Comparison of ENCODE assay signal across 8 mouse cellular contexts in genomic region chr2:18064941-18065707, GRCm38 (mm10). TPM values are rescaled to one million over a fixed set of nuclear protein-coding genes. Genes with fewer than 3 reads are reported as not detected.
DNase-seq lines count a peak whose midpoint lies in the region; ATAC-seq and TF ChIP-seq lines count a peak whose summit lies in the region.

No protein-coding gene starts in this region.

- no peaks in the 10 kb centered on the region for H3K27me3 ChIP-seq in hindbrain, postnatal 0 days (ENCODE audit: insufficient read depth, low read length)
- H3K27me3 ChIP-seq in megakaryocyte, embryonic 14.5 days (replicated peaks) = no peaks in the 10 kb centered on the region

- TF ChIP-seq CTCF in hindbrain, postnatal 0 days (IDR thresholded peaks at IDR 0.05; ENCODE audit: low read depth) = no peak

- H3K4me1 ChIP-seq in hindbrain, postnatal 0 days (ENCODE audit: insufficient read depth, low read length) = no peaks in the 10 kb centered on the region
- peaks cover 34% of the 10 kb centered on the region for H3K4me1 ChIP-seq in megakaryocyte, embryonic 14.5 days

- peak overlapping the region; percentile 79 for H3K4me3 ChIP-seq in hindbrain, postnatal 0 days (ENCODE audit: low read length)
- H3K4me3 ChIP-seq in megakaryocyte, embryonic 14.5 days (replicated peaks) = peak overlapping the region; percentile 92

- 0% methylated on average over 52 of the region's 85 CpGs for WGBS in hindbrain, postnatal 0 days

- DNase-seq in ZHBTc4 (ENCODE audit: low read depth, low spot score) = peak; percentile 94
- peak; percentile 44 to 72 for DNase-seq in cerebellum, postnatal 4 days (ENCODE audit: low spot score in 2 of 2)
- peak; percentile 54 to 69 for DNase-seq in gastrocnemius, adult 8-10 months (ENCODE audit: low spot score in 2 of 2)
- DNase-seq in hindbrain, postnatal 0 days (ENCODE audit: low spot score) = peak; percentile 77
- DNase-seq in left cerebral cortex, postnatal 10 days (ENCODE audit: extremely low spot score in 1 of 2, low spot score in 2 of 2) = peak; percentile 53 to 88
- peak; percentile 62 for DNase-seq in right cerebral cortex, postnatal 25 days
- DNase-seq in urinary bladder, postnatal 36 days (ENCODE audit: low spot score in 2 of 2) = peak; percentile 68 to 72

- H3K36me3 ChIP-seq in hindbrain, postnatal 0 days (ENCODE audit: insufficient read depth, low read length) = 0 out of 2 replicates have a peak, but pooled peaks cover 5% of the 10 kb centered on the region
- H3K36me3 ChIP-seq in megakaryocyte, embryonic 14.5 days (replicated peaks; ENCODE audit: low read length) = peaks cover 28% of the 10 kb centered on the region

- peak overlapping the region; percentile 80 for H3K4me2 ChIP-seq in hindbrain, postnatal 0 days (ENCODE audit: low read depth, low read length)

- no peaks in the 10 kb centered on the region for H3K9me3 ChIP-seq in hindbrain, postnatal 0 days (ENCODE audit: low read length)
- no peaks in the 10 kb centered on the region for H3K9me3 ChIP-seq in megakaryocyte, embryonic 14.5 days

- peak overlapping the region; percentile 86 for H3K9ac ChIP-seq in hindbrain, postnatal 0 days (replicated peaks; ENCODE audit: low read length)

- intact Hi-C loops in left cerebral cortex, postnatal 10 days (cut with DNase I) = no loop called here

- H3K27ac ChIP-seq in hindbrain, postnatal 0 days = peak overlapping the region; percentile 98

- peak; percentile 76 for ATAC-seq in hindbrain, postnatal 0 days

RNA-seq across cellular contexts. Expression of gene Mllt10, which starts 10.1 kb away (rescaled TPM):
- total RNA-seq in gastrocnemius, adult 8-10 months (2022) = 10 to 100 TPM; 17.3 to 22.4 (median 20.5) TPM
- total RNA-seq in hindbrain, postnatal 0 days (2014; rRNA removed) = 20.1 and 25.6 TPM in 2 replicates
- polyA plus RNA-seq in hindbrain, postnatal 0 days (2015; fragmentation: Nextera tagmentation; extraction: Ambion mirVana) = 30.0 and 34.6 TPM in 2 replicates
- total RNA-seq in left cerebral cortex, postnatal 10 days (2021) = 10 to 100 TPM; 40.2 to 41.9 TPM
- 5.1 and 28.3 TPM in 2 replicates for polyA plus RNA-seq in megakaryocyte, embryonic 14.5 days (2012; ENCODE audit: insufficient read depth, low replicate concordance)

RNA-seq across cellular contexts. Expression of gene Skida1, which starts 16.3 kb away (rescaled TPM):
- total RNA-seq in gastrocnemius, adult 8-10 months (2022) = under 1 TPM; 0.07 to 0.34 (median 0.13) TPM
- 14.1 and 22.7 TPM in 2 replicates for total RNA-seq in hindbrain, postnatal 0 days (2014; rRNA removed)
- polyA plus RNA-seq in hindbrain, postnatal 0 days (2015; fragmentation: Nextera tagmentation; extraction: Ambion mirVana) = 4.4 and 5.0 TPM in 2 replicates
- total RNA-seq in left cerebral cortex, postnatal 10 days (2021) = 1 to 10 TPM; 6.7 to 8.2 TPM
- polyA plus RNA-seq in megakaryocyte, embryonic 14.5 days (2012; ENCODE audit: insufficient read depth, low replicate concordance) = 0.04 and 1.8 TPM in 2 replicates

RNA-seq across cellular contexts. Expression of gene A930004D18Rik, which starts 27.6 kb away (rescaled TPM):
- total RNA-seq in gastrocnemius, adult 8-10 months (2022) = under 1 TPM in 2 of 4 experiments, not detected in 2; 0.17 to 0.38 TPM
- total RNA-seq in hindbrain, postnatal 0 days (2014; rRNA removed) = 2.3 and 3.7 TPM in 2 replicates
- 9.0 and 9.9 TPM in 2 replicates for polyA plus RNA-seq in hindbrain, postnatal 0 days (2015; fragmentation: Nextera tagmentation; extraction: Ambion mirVana)
- 1 to 10 TPM; 2.5 to 2.7 TPM for total RNA-seq in left cerebral cortex, postnatal 10 days (2021)
- 0.12 and 1.7 TPM in 2 replicates for polyA plus RNA-seq in megakaryocyte, embryonic 14.5 days (2012; ENCODE audit: insufficient read depth, low replicate concordance)

Comparison
In these comparisons a context has a peak if more than half of its experiments do, and no peak if none do; other contexts are left out.
1. Peak in every context shown above with its lines: DNase-seq, ATAC-seq, H3K4me3 ChIP-seq and H3K27ac ChIP-seq.
2. RNA of gene Skida1, which starts 16.3 kb away (total RNA-seq): 14.1 to 22.7 TPM in hindbrain, postnatal 0 days and 6.7 to 8.2 TPM in left cerebral cortex, postnatal 10 days; 0.07 to 0.34 TPM in gastrocnemius, adult 8-10 months; every median in the first group is over 4 times any median in the second.